Mouse (Mus musculus) v-Abl transformed pro-B cells (cell line): Measurements from ENCODE around the gene 4930539E08Rik.

Source experiments
- in situ Hi-C, 2 experiments: fragments of 400-800 bp; cut with MboI; formaldehyde crosslinking; loops; one replicate each; pipeline ENCODE4 v1.15.1; 2025; ENCODE audit not compliant: unreplicated experiment in 2 of 2

The 4930539E08Rik gene

DNA sequence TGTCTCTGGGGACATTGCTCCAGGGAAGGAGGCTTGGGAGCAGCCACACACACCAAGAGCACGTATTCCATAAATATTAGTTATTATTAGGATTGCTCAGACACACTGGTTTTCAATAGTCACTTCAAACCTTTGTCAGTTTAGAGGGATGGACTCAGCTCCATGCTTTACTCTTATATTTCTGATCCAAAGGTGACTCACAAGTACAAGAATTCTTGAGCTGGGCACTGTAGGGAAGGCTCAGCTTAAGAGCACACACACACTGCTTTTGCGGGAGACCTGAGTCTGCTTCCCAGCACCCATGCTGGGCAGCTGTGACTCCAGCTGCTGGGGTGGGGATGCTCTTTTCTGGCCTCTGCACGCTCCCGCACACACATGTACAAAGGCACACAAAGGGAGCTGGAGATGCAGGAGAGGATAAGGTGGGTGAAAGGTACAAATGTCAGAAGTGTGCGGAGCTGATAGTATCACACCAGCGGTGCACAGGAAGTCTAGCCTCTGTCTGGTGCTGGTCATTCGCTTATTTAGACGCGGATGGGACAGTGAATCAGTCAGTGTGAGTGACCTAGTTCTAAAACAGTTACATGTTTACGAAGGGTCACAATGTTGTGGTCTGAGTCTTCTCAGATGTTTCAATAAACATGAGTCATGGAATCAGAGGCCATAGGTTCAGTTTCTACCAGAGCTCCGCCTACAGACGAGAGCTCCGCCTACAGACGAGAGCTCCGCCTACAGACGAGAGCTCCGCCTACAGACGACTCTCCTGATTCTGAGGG lies 16.5 kb upstream of the 4930539E08Rik start:
- in situ Hi-C loops, result loop anchor here in 1 of 2 experiments (10.0 kb wide), 1 partner anchor 83 kb away; no protein-coding TSS in a partner anchor

DNA sequence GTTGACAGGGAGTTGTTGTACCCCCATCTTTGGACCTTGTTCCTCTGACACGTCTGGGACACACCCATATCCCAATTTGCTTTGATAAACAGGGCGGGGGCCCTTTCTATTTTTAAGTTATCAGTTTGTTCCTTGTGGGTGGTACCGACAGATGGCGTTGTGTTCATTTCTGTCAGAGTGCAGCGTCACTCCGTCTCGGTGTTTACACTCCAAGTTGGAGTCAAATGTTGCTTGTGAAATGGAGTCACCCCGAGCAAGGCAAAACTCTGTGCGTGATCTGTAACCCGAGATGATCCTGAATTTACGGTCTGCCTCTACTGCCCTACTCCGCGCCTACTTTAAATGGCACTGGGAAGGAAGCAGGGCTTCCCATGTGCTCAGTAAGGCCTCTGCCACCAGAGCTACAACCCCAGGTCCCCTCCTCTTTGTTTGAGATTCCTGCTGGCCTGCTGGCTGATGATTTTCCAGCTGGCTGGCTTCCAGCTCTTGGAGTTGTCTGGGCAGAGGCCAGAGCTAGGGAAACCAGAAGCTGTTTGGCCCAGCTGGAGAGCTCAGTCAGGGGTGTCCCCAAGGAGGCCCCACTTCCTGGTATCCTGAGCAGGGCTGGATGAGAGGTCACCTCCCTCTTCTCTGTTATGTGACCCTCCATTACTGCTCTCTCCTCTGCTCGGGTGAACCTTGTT lies 15.4 kb upstream of the 4930539E08Rik start:
- in situ Hi-C loops, result loop anchor here in 1 of 2 experiments (10.0 kb wide), 1 partner anchor 84 kb away; no protein-coding TSS in a partner anchor

DNA sequence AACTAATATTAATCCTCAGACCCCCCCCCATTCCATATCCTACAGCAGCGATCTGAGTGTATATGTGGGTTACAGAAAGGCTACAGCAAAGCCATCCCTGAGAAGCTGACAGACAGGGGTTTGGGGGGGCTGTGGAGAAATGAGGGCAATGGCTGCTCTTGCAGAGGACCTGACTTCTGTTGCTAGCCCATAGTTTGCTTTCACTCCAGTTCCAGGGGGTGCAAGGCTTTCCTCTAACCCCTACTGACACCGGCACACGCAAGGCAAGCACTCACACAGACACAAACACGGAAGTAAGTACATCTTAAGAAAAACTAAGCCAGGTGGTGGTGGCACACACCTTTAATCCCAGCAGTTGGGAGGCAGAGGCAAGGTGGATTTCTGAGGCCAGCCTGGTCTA lies 14.2 kb upstream of the 4930539E08Rik start:
- in situ Hi-C loops, result loop anchor here (5.0 kb wide), 3 partner anchors 47 to 237 kb away; partner anchors contain the start of genes Mapk14 (in 2 of the 2) and Slc26a8 (in 2 of the 2)

DNA sequence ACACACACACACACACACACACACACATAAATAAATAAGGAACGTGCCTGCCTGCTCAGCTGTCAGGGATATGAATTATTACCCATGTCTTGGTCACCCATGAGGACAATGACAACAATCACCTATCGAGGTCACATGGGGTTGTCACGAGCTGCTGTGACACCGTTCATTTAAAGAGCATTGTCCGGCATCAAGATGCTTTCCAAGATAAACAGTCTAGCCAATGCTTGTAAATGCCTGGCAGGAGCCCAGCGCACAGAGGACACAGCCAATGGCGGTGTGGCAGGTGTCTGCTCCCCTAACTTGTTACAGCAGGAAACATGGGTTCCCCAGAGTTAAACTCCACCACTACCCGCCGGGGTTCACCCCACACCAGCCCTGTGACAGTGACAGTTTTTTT lies 12.9 kb upstream of the 4930539E08Rik start:
- in situ Hi-C loops, result loop anchor here (5.0 kb wide), 3 partner anchors 46 to 236 kb away; partner anchors contain the start of genes Mapk14 (in 2 of the 2) and Slc26a8 (in 2 of the 2)

DNA sequence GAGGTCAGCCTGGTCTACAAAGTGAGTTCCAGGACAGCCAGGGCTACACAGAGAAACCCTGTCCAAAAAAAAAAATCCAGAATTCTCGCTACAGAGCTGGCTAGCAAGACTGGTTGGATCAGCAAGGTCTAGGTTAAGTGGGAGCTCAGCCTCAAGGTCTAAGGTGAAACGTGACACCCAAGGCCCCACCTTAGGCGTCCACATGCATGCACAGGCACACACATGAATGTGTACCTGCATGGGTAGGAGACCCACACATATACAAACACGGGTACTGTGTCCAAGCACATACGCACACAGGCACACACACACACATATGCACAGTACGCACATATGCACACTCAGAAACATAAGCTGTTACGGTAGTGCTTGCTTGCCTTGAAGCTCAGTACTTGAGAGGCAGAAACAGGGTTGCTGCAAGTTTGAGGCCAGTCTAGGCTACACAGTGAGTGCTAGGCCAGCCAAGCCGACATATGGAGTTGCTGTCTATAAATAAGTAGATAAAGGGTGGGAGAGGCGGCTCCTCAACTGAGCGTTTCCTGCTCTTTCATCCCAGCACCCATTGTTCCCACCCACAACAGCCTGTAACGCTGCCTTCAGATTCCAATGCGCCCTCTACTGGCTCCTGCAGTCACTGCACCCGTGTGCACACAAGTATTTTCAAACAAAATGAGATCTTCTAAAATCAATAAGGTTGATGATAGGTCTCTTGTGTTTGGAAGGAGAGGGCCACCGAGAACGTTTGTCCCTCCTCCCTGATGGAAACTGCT lies 11.9 kb upstream of the 4930539E08Rik start:
- in situ Hi-C loops, result loop anchor here (5.0 kb wide), 3 partner anchors 45 to 235 kb away; partner anchors contain the start of genes Mapk14 (in 2 of the 2) and Slc26a8 (in 2 of the 2)

DNA sequence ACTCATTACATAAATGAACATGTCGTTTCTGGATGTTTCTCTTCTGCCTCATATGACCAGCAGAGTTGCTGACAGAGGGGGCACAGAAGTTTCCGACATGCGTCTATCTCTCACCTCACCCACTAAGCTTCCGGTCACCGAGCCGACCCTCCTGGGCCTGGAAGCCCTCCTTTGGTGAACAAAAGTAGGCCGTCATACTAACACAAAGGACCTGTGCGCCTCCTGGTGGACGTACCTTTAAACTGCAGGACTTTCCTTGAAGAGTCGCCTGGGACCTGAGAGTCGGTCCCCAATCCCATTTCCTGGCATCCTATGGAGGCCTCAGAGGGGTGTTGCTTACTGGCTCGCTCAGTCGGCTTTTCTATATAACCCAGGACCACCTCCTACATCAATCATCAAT lies 11.3 kb upstream of the 4930539E08Rik start:
- in situ Hi-C loops, result loop anchor here (5.0 kb wide), 3 partner anchors 44 to 234 kb away; partner anchors contain the start of genes Mapk14 (in 2 of the 2) and Slc26a8 (in 2 of the 2)

DNA sequence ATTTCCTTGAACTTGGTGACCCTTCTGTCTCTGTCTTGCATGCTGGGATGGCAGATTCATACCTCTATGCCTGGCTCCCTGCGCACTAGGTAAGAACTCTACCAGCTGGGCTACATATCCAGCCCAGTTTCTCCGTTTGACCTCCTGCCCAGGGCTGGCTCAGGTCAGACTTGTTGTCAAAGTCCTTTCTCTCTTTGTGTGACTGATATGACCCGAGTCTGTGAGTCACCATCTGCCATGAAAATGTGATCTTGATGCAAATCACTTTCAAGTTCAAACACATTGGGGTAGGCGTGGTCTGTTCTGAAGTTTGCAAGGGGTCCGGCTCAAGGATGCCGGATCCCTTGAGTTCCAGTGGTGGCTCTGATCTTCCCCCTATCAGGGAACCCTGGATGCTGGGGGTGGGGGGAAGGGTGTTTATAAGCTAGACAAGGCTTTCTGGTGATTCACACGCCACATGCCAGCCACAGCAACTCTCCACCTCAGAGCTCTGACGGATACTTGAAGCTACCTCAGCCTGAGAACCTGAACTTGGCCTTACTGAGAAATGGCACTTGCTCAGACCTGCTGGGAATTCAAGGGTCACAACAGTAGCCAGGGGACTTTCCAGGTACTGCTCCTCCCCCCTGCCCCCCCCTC lies 10.0 kb upstream of the 4930539E08Rik start:
- in situ Hi-C loops, result loop anchor here (5.0 kb wide), 3 partner anchors 43 to 233 kb away; partner anchors contain the start of genes Mapk14 (in 2 of the 2) and Slc26a8 (in 2 of the 2)

DNA sequence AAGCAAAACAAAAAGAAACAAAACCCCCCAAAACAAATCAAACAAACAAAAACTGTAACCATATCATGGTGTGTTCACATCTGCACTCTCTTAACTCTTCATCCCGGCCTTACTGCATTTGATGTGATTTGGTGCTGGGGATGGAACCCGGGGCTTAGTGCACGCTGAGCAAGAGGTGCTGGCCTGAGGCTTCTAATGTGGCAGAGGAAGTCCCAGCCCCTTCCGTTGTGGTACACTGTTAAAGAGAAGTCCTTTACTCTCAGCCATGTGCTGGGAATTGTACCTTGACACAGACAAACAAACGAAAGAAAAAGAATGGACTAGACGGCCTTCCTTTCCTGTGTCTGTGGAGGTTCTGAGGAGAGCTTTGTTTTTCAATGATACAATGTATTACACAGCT lies 7.0 kb upstream of the 4930539E08Rik start:
- in situ Hi-C loops, result no loop called here

DNA sequence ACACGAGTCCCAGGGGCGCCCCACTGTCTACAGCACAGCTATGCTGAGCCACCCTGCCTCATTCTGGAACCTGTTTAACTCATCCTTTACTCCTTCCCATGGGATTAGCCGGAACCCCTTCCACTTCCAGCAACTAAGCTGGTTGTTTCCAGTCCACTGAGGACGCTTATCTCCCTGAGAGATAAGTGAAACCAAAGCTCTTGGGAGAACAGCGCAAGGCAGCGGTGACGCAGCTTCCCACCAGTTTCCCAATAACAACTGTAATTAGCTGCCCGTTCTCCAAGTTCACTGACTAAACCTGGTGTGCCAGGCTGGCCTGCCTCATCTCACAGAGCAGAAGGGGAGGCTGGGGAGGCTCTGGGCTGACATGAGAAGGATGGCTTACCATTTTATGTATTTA lies 6.0 kb upstream of the 4930539E08Rik start:
- in situ Hi-C loops, result no loop called here

DNA sequence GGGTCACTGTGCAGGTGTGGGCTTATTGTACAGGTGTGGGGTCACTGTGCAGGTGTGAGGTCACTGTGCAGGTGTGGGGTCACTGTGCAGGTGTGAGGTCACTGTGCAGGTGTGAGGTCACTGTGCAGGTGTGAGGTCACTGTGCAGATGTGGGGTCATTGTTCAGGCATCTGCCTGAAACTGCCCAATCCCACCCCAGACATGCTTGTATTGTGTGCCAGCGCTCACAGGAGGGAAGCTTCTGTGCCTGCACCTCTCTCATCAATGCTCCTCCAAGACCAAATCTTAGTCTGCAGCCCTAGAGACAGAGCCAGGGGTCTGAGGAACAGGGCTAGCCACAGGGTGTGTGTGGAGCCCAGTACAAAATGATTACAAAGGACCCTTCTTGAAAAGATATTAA lies 1.4 kb upstream of the 4930539E08Rik start:
- in situ Hi-C loops, result no loop called here

DNA sequence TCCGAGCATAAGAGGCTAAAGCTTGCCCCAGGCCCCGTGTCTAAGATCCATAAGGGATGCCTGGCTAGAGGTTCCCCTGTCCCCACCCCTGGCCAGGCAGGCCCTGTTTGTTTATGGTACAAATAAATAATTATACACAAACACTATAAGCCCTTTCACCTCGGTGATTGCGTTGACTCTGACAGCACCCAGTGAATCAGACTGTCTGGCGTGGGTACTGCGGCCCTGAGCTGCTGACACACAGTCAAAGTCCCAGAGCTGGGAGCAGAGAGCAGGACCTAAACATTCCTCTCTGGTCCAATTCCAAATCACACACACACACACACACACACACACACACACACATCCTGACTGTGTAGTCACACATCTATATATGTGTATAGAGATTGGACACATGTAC lies 1.2 kb downstream of the 4930539E08Rik start:
- in situ Hi-C loops, result no loop called here

DNA sequence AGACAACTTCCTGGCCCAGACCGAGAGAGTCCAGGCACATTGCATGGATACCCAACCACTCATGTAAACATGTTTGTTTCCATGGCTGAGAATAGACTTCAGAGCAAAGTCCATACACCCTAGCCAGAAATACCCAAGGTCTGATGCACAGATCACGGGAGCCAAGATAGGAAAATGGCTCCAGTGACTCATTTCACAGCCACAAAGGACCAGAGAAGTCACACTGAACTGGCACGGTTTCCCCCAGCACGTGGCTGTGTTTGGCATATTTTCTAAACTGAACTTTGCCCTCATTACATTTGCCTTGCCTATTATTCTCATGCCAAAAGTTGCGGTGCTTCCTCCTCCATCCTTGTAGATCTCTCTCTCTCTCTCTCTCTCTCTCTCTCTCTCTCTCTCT lies 1.9 kb downstream of the 4930539E08Rik start:
- in situ Hi-C loops, result no loop called here

DNA sequence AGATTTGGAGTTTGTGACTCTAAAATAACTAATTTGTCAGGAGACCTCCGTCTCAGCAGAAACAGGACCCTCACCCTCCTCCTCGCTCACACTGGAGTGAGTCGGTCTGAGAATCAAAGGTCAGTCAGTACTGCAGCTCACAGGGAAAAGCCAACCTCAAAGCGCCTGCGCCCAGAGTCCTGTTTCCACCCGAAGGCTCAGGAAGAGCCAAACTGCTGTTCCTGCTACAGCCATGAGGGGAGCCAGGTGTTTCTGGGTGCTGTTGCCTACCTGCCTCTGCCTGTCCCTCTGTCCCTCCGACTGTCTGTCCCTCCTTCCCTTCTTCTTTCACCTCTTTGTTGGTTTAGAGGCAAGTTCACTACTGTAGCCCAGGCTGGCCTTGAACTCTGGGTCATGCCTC lies 5.0 kb downstream of the 4930539E08Rik start:
- in situ Hi-C loops, result no loop called here

DNA sequence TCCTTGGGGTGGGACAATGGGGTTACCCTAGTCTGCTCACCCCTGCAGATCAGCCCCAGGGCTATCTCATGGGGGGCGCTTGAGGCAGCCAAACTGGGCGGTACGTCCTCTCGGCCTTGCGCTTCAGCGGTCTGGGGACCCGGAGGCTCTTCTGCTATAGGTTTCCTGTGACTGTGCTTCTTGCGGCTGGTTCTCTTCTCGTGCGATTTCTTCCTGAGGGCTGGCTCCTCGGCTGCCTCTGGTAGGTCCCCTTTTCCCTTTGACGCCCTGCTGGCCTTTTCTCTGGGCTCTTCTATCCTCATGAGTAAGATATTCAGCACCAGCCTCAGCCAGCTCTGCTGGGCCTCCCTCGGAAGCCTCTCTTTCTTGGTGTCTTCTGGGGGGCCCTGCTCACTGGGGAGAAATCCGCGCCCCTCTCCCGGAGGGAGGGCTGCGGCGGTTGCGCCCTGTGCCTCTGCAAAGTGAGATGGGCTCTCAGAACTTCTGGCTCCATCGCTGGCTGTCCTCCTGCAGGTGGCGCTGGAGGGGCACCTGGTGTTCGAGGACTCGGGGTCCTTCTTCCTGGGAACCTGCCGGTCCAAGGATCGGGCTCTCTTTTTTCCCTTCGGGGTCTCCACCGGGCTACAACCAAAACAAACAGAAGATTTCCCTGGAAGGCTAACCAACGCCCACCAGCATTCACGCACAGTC lies 5.7 kb downstream of the 4930539E08Rik start:
- in situ Hi-C loops, result no loop called here

DNA sequence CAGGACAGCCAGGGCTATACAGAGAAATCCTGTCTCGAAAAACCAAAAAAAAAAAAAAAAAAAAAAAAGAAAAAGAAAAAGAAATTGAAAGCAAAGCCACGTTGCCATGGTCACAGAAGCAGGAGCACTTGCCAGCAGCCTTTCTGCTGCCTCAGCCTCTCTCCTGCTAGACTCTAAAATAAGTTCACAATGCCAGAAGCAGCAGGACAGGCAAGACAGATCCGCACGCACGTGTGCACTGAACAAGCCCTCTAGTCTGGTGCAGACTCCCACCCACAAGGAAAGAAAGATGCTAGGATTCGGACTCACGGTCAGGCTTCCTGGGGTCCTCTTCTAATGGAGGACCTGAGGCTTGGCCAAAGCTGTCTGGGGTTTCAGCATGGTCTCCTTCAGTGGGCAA lies 7.2 kb downstream of the 4930539E08Rik start:
- in situ Hi-C loops, result no loop called here

DNA sequence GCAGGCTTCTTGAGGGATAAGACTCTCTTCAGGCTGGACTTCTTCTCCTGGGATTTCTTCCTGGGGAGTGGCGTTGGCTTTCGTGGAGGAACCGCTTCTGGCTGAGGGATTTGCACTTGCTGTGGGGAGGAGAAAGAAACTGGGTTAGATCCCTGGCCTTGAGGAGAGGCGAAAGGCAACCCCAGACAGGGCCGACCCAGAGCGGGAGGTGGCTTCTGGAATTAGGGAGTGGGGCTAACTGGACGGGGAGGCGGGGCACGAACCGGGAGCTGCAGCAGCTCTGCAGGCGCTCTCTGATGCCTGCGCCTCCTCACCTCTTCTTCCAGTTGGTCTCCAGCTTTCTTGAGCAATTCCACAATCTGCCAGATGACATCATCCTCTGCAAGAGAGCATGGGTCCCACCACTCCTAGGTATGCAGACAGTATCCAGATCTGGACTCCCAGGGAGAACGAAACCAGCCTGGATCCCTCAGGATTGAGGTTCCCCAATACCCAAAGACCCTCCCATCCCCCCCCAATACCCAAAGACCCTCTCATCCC lies 9.7 kb downstream of the 4930539E08Rik start:
- in situ Hi-C loops, result no loop called here

DNA sequence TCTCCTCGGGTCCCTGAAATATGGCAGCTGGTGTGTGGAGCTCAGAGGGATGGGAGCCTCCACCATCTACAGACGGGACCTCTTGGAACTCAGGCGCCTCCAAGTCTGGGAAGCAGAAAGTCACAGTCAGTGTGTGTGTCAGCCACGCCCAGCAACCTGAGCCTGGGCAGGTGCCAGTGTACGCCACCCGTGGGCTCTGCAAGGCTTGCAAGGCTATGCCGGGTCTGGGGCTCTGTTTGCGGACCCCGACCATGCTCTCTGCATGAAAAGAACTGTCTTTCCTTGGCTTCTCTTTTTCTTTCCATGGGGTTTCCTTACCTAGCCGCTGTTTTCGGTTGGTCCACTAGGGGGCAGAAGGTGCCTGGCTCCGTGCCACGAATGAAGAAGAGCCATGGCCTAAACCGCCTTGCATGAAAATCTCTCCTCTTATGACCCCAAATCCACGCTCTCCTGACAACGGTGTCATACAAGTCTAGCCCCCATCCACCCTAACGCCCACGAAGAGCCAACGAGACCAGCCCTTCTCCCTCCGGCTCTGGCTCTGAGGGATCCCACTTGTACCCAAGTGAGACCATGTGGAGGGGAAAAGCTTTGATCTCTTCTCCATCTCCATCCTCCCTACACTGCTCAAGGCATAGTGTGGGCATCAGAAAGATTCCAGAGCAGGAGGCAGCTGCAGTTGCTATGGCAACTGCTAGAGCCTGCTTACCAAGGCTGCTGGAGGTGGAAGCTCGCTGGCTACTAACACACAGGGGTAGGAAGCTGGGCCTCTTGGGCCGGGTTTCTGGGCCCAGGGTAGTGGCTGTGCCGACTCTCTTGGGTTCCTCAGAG lies 10.4 kb downstream of the 4930539E08Rik start:
- in situ Hi-C loops, result no loop called here

DNA sequence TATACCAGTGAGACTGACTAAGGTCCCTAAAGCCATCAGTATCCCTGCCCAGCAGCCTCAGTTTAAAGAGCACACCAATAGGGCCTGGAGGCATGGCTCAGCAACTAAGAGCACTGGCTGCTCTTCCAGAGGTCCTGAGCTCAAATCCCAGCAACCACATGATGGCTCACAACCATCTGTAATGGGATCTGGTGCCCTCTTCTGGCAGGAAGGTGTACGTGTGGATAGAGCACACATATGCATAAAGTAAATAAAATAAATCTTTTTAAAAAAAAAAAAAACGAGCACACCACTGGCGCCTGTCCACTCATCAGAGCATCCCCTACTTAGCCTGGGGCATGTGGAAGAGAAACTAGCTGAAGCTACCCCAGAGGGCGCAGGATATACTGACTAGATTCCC lies 13.6 kb downstream of the 4930539E08Rik start:
- in situ Hi-C loops, result no loop called here
